Mouse (Mus musculus) common myeloid progenitor, adult 5-6 weeks (primary cell): ENCODE measurements around the gene Zfp639. TPM values are rescaled to one million over a fixed set of nuclear protein-coding genes. Genes with fewer than 3 reads are reported as not detected.

ENCODE experiments used
- total RNA-seq: library from RNA; stranded (forward); fragments of 200-1000, 187-1606 nt; gene quantifications from 2 replicates; pipeline ENCODE4 v1.2.3, GENCODE M21; 2017

The Zfp639 gene
- total RNA-seq, 1 experiment from 2014 or later: 48.8 TPM

Other genes with a start within 250 kb of the Zfp639 start
- gene Zmat3, start 144.2 kb upstream of the Zfp639 start, total RNA-seq: 1.8 TPM in 2 replicates
- 25.5 and 32.7 TPM in 2 replicates for gene Pik3ca, start 112.6 kb upstream of the Zfp639 start, total RNA-seq
- gene Kcnmb3, start 18.0 kb upstream of the Zfp639 start, total RNA-seq: not detected in 2 replicates
- gene Mfn1, start 19.2 kb downstream of the Zfp639 start, total RNA-seq: 32.8 and 48.1 TPM in 2 replicates
- gene Gnb4, start 106.3 kb downstream of the Zfp639 start, total RNA-seq: 28.6 and 32.8 TPM in 2 replicates
- 85.9 and 95.0 TPM in 2 replicates for gene Actl6a, start 196.0 kb downstream of the Zfp639 start, total RNA-seq
- 130 TPM in 2 replicates for gene Ndufb5, start 226.7 kb downstream of the Zfp639 start, total RNA-seq
- gene Mrpl47, start 227.3 kb downstream of the Zfp639 start, total RNA-seq: 27.8 and 31.0 TPM in 2 replicates